Mouse (Mus musculus) cerebellum, adult 9-11 months (tissue): ENCODE measurements at regions not wholly inside any gene's neighbourhood (a gene's known extent, or its start where the extent isn't known, plus 50 kb on each side); places are given as distances from the start of the nearest gene placed in this dataset.

ENCODE experiments used
- DNase-seq: peaks from one replicate; pipeline ENCODE4 v3.0.0; 2022

- no peak for DNase-seq
These were observed 58.6 kb downstream of the Drd1 start for GRCm38 (mm10) chr13:53996867-53997266.

GRCm38 (mm10) chr13:53992863-53993451 is 62.5 kb downstream of the Drd1 start:
- no peak for DNase-seq

GRCm38 (mm10) chr13:53979226-53979625 is 76.3 kb downstream of the Drd1 start:
- DNase-seq = no peak

GRCm38 (mm10) chr13:53969421-53969820 is 86.1 kb downstream of the Drd1 start:
- no peak for DNase-seq

GRCm38 (mm10) chr13:53956167-53956566 is 99.3 kb downstream of the Drd1 start:
- no peak for DNase-seq

- DNase-seq = no peak
These were observed 107.4 kb downstream of the Drd1 start for GRCm38 (mm10) chr13:53948056-53948455.

- no peak for DNase-seq
These were observed 109.8 kb downstream of the Drd1 start for GRCm38 (mm10) chr13:53945681-53946080.

- DNase-seq = peak; percentile 37
These were observed 114.3 kb downstream of the Drd1 start for GRCm38 (mm10) chr13:53941005-53941747.

GRCm38 (mm10) chr13:53935174-53935699 is 120.3 kb downstream of the Drd1 start:
- DNase-seq = no peak

GRCm38 (mm10) chr13:53934457-53934856 is 121.0 kb downstream of the Drd1 start:
- DNase-seq = no peak

GRCm38 (mm10) chr13:53926128-53926527 is 129.4 kb downstream of the Drd1 start:
- DNase-seq = no peak

GRCm38 (mm10) chr13:53924433-53924832 is 131.1 kb downstream of the Drd1 start:
- DNase-seq = no peak

- DNase-seq = no peak
These were observed 131.7 kb downstream of the Drd1 start for GRCm38 (mm10) chr13:53923721-53924374.

GRCm38 (mm10) chr13:53921796-53922195 is 133.7 kb downstream of the Drd1 start:
- DNase-seq = no peak

- no peak for DNase-seq
These were observed 135.6 kb downstream of the Drd1 start for GRCm38 (mm10) chr13:53919851-53920381.

GRCm38 (mm10) chr13:53915456-53915855 is 140.0 kb downstream of the Drd1 start:
- DNase-seq = no peak

GRCm38 (mm10) chr13:53914434-53914833 is 141.1 kb downstream of the Drd1 start:
- no peak for DNase-seq

- DNase-seq = no peak
These were observed 142.0 kb downstream of the Drd1 start for GRCm38 (mm10) chr13:53913501-53913900.

GRCm38 (mm10) chr13:53911846-53912245 is 143.7 kb downstream of the Drd1 start:
- DNase-seq = no peak

- DNase-seq = no peak
These were observed 144.2 kb downstream of the Drd1 start for GRCm38 (mm10) chr13:53911261-53911660.

GRCm38 (mm10) chr13:53910251-53910650 is 145.3 kb downstream of the Drd1 start:
- DNase-seq = no peak

- DNase-seq = no peak
These were observed 151.0 kb downstream of the Drd1 start for GRCm38 (mm10) chr13:53904471-53904870.

- no peak for DNase-seq
These were observed 151.9 kb downstream of the Drd1 start for GRCm38 (mm10) chr13:53903626-53904025.

GRCm38 (mm10) chr13:53902831-53903230 is 152.7 kb downstream of the Drd1 start:
- no peak for DNase-seq
